Mouse (Mus musculus): Measurements from ENCODE around the gene Rnf220. TPM values are rescaled to one million over a fixed set of nuclear protein-coding genes. Genes with fewer than 3 reads are reported as not detected.

Gene Rnf220
- polyA plus RNA-seq, 1 experiment from 2014 or later, result 111 TPM

DNA sequence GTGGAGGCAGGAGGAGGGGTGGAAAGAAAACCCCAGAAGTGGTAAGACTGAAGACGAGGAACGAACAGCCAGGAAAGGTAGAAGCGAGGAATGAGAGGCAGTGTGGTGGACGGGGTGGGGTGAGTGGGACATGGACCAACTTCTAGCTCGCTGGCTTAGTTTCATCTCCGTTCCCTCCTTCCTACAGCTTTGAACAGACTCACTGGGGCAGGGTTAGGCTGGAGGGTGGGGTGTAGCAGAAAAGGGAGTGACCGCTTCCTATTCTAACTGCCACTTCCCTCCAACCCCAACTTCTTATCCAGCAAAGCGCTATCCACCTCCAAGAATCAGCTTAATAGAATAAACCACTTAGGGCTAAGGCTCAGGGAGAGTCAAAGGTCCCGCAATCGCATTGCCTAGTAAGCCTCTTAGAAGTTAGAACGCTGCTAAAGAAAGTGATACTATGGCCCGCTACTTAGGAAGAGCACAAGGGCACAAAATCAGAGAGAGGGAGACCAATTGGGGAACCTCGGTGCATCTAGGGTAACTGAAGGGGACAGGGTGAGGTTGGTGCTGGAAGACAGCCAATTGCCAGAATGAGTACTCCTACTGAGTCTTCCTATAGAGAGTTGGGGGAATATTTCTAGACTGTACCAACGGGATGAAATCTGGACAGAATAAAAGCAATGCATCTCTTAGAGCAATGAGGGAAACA is 23.4 kb downstream of the Rnf220 start:
- H3K27me3 ChIP-seq, result peaks cover 48% of the 10 kb centered on the region
- WGBS, result 84% methylated on average over 14 of the region's 14 CpGs

GRCm38 (mm10) chr4:117469471-117469870 is 27.4 kb downstream of the Rnf220 start:
- Histone ChIP-seq H3K4me1 (peaks cover 15% of the 10 kb centered on the region), H3K9ac (no peak overlapping the region), H3K27ac (no peak overlapping the region), H3K4me2 (replicated peaks) (no peak overlapping the region), H3K9me3 (replicated peaks) (no peaks in the 10 kb centered on the region), H3K4me3 (no peak overlapping the region), H3K27me3 (peaks cover 18% of the 10 kb centered on the region), H3K36me3 (no peaks in the 10 kb centered on the region)
- ATAC-seq (ENCODE audit: low FRiP score), result no peak
- WGBS, result 82% methylated on average over 4 of the region's 4 CpGs

More for the DNA sequence above, 23.4 kb downstream of the Rnf220 start:
- no peak for ATAC-seq (ENCODE audit: low FRiP score)
- Histone ChIP-seq H3K4me2 (replicated peaks) (no peak overlapping the region), H3K4me3 (no peak overlapping the region), H3K4me1 (peaks cover 5% of the 10 kb centered on the region; the same call in 1 of the 2 replicates), H3K27ac (no peak overlapping the region), H3K9ac (no peak overlapping the region), H3K36me3 (no peaks in the 10 kb centered on the region), H3K9me3 (replicated peaks) (no peaks in the 10 kb centered on the region)

- no peak for ATAC-seq (ENCODE audit: low FRiP score)
- no peak overlapping the region for H3K9ac ChIP-seq
- H3K4me2 ChIP-seq (replicated peaks), result no peak overlapping the region
- H3K27ac ChIP-seq, result no peak overlapping the region
- H3K4me3 ChIP-seq, result no peak overlapping the region
- 81% methylated on average over 7 of the region's 7 CpGs for WGBS
- H3K9me3 ChIP-seq (replicated peaks), result no peaks in the 10 kb centered on the region
- peaks cover 15% of the 10 kb centered on the region for H3K4me1 ChIP-seq
- peaks cover 10% of the 10 kb centered on the region for H3K27me3 ChIP-seq
- H3K36me3 ChIP-seq, result no peaks in the 10 kb centered on the region
Observed at GRCm38 (mm10) chr4:117467936-117468335, 28.9 kb downstream of the Rnf220 start.

- ATAC-seq (ENCODE audit: low FRiP score), result no peak
- 88% methylated on average over 1 of the region's 1 CpGs for WGBS
- Histone ChIP-seq H3K9me3 (replicated peaks) (no peaks in the 10 kb centered on the region), H3K27ac (no peak overlapping the region), H3K4me2 (replicated peaks) (no peak overlapping the region), H3K4me3 (no peak overlapping the region), H3K27me3 (peaks cover 4% of the 10 kb centered on the region; the same call in 1 of the 2 replicates), H3K9ac (no peak overlapping the region), H3K4me1 (no peaks in the 10 kb centered on the region), H3K36me3 (no peaks in the 10 kb centered on the region)
Observed at GRCm38 (mm10) chr4:117449151-117449550, 47.7 kb downstream of the Rnf220 start.

- H3K27me3 ChIP-seq, result peaks cover 4% of the 10 kb centered on the region; the same call in 1 of the 2 replicates
- 90% methylated on average over 3 of the region's 3 CpGs for WGBS
- H3K36me3 ChIP-seq, result no peaks in the 10 kb centered on the region
- no peaks in the 10 kb centered on the region for H3K4me1 ChIP-seq
- H3K4me3 ChIP-seq, result no peak overlapping the region
- H3K9me3 ChIP-seq (replicated peaks), result no peaks in the 10 kb centered on the region
- H3K27ac ChIP-seq, result no peak overlapping the region
- no peak for ATAC-seq (ENCODE audit: low FRiP score)
- no peak overlapping the region for H3K4me2 ChIP-seq (replicated peaks)
- H3K9ac ChIP-seq, result no peak overlapping the region
Observed at GRCm38 (mm10) chr4:117447926-117448325, 48.9 kb downstream of the Rnf220 start.

DNA sequence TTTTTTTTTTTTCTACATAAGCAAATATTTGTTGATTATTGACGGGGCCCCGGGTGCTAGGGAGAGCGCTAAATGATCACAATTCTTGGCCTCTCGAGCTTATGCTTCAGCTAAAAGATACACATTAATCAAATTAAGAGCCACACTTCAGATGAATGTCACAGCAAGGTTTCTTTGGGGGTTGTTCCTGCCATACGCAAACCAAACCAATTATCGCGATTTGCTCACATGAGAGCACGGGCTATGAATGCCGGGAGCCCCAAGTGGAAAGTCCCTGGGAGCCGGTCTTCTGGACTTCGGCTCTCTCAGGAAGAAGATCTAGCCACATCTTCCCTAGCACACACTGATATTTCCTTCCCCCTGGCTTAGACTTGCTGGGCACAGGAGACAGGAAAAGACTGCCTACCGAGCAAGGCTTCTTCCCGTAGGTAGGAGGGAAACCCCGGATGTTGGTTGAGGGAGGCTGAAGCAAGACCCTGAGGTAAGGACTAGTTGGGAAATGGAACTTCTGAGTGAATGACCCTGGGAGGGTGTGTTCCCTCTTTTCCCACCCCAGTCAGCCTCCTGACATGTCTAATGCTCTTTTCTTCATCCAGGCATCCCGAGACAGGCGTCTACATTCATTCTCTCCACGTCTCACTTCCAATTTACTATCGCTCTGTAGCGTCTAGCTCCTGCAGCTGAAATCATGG is 51.2 kb downstream of the Rnf220 start:
- no peak overlapping the region for H3K4me3 ChIP-seq
- no peak overlapping the region for H3K4me2 ChIP-seq (replicated peaks)
- no peak overlapping the region for H3K9ac ChIP-seq
- H3K27ac ChIP-seq, result no peak overlapping the region
- H3K4me1 ChIP-seq, result no peaks in the 10 kb centered on the region
- no peak for ATAC-seq (ENCODE audit: low FRiP score)
- H3K27me3 ChIP-seq, result peaks cover 4% of the 10 kb centered on the region
- no peaks in the 10 kb centered on the region for H3K36me3 ChIP-seq
- no peaks in the 10 kb centered on the region for H3K9me3 ChIP-seq (replicated peaks)
- 89% methylated on average over 19 of the region's 19 CpGs for WGBS

DNA sequence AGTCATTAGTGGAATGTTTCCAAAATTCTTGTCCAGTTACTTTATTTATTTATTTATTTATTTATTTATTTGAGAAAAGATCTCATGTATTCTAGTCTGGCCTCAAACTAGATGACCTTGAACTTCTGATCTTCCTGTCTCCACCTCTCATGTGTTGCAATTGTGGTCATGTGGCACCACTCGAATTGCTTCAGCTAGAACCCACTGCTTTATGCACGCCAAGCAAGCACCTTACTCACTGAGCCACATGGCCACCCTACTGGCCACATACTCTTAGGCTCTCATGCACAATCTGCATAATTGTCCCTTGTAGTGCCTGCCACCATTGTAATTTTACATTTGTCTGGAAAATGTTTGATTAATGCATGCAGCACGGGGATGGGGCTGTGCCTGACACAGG is 57.9 kb downstream of the Rnf220 start:
- Histone ChIP-seq H3K9me3 (replicated peaks) (no peaks in the 10 kb centered on the region), H3K9ac (no peak overlapping the region), H3K27me3 (peaks cover 41% of the 10 kb centered on the region), H3K4me3 (no peak overlapping the region), H3K4me1 (no peaks in the 10 kb centered on the region), H3K27ac (no peak overlapping the region), H3K4me2 (replicated peaks) (no peak overlapping the region), H3K36me3 (no peaks in the 10 kb centered on the region)
- ATAC-seq (ENCODE audit: low FRiP score), result no peak
- WGBS, result 77% methylated on average over 3 of the region's 3 CpGs

- no peak overlapping the region for H3K9ac ChIP-seq
- WGBS, result 85% methylated on average over 14 of the region's 14 CpGs
- H3K36me3 ChIP-seq, result no peaks in the 10 kb centered on the region
- H3K27ac ChIP-seq, result no peak overlapping the region
- no peak for ATAC-seq (ENCODE audit: low FRiP score)
- H3K4me2 ChIP-seq (replicated peaks), result no peak overlapping the region
- no peaks in the 10 kb centered on the region for H3K9me3 ChIP-seq (replicated peaks)
- peaks cover 44% of the 10 kb centered on the region for H3K27me3 ChIP-seq
- no peak overlapping the region for H3K4me3 ChIP-seq
- no peaks in the 10 kb centered on the region for H3K4me1 ChIP-seq
Observed at GRCm38 (mm10) chr4:117438064-117438463, 58.8 kb downstream of the Rnf220 start.

DNA sequence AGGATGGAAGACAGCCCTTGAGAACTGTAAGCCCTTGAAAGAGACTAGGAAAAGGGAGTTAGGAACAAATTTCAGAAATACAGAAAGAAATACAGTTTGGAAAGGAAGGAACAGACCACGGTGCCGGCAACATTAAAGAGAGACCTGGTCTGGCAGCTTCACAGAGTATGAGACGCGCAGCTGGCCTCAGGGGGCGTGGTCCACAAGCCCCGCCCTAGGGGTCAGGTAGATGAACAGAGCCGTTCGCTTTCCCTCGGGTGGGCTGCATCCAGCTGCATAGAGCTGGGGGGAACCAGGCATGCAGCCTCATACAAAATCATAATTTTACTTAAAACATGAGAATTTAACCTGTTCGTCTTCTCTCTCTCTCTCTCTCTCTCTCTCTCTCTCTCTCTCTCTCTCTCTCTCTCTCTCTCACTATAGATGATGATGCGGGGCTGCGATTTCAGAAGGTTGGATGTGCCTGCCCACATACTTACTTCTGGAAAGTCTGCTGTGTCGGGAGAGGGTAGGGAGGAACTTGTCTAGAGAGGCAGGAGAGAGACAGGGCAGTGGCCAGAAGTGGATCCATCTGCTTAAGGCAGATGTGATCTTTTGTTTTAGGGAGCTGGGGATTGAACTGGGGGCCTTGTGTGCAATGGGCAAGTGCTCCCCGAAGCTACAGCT is 59.7 kb downstream of the Rnf220 start:
- no peaks in the 10 kb centered on the region for H3K9me3 ChIP-seq (replicated peaks)
- H3K36me3 ChIP-seq, result no peaks in the 10 kb centered on the region
- peaks cover 48% of the 10 kb centered on the region for H3K27me3 ChIP-seq
- H3K4me2 ChIP-seq (replicated peaks), result no peak overlapping the region
- no peak overlapping the region for H3K9ac ChIP-seq
- no peaks in the 10 kb centered on the region for H3K4me1 ChIP-seq
- ATAC-seq (ENCODE audit: low FRiP score), result no peak
- 41% methylated on average over 14 of the region's 14 CpGs for WGBS
- H3K4me3 ChIP-seq, result no peak overlapping the region
- H3K27ac ChIP-seq, result no peak overlapping the region

DNA sequence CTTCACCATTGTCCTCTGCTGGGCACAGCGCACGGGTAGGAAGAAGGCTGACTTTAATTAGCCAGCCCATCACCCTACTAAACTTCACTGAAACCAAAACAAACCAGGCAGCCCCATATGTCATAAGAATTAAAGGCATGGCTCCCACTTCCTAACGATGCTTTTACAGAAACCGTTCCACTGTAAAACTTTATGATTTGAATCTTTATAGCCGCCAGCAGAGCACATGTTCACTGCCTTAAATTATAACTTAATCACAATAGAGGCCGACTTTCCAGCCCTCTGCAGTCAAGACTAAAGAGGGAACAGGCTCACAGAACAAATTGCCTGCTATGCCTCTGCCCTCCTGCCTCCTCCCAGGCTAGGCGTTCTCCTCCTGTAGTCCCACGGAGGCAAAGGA is 62.5 kb downstream of the Rnf220 start:
- Histone ChIP-seq H3K9ac (no peak overlapping the region), H3K4me2 (replicated peaks) (no peak overlapping the region), H3K27ac (no peak overlapping the region), H3K4me1 (0 out of 2 replicates have a peak, but pooled peaks cover 4% of the 10 kb centered on the region), H3K36me3 (no peaks in the 10 kb centered on the region), H3K4me3 (no peak overlapping the region), H3K9me3 (replicated peaks) (no peaks in the 10 kb centered on the region), H3K27me3 (peaks cover 69% of the 10 kb centered on the region)
- 73% methylated on average over 8 of the region's 8 CpGs for WGBS
- no peak for ATAC-seq (ENCODE audit: low FRiP score)

- H3K9ac ChIP-seq, result no peak overlapping the region
- 0 out of 2 replicates have a peak, but pooled peaks cover 7% of the 10 kb centered on the region for H3K4me1 ChIP-seq
- H3K4me3 ChIP-seq, result no peak overlapping the region
- no peaks in the 10 kb centered on the region for H3K9me3 ChIP-seq (replicated peaks)
- no peak overlapping the region for H3K27ac ChIP-seq
- no peaks in the 10 kb centered on the region for H3K36me3 ChIP-seq
- H3K4me2 ChIP-seq (replicated peaks), result no peak overlapping the region
- WGBS, result 76% methylated on average over 9 of the region's 9 CpGs
- no peak for ATAC-seq (ENCODE audit: low FRiP score)
- peaks cover 86% of the 10 kb centered on the region for H3K27me3 ChIP-seq
Observed at GRCm38 (mm10) chr4:117429604-117430003, 67.2 kb downstream of the Rnf220 start.

GRCm38 (mm10) chr4:117427540-117427939 is 69.3 kb downstream of the Rnf220 start:
- 0 out of 2 replicates have a peak, but pooled peaks cover 7% of the 10 kb centered on the region for H3K4me1 ChIP-seq
- no peak overlapping the region for H3K9ac ChIP-seq
- no peak for ATAC-seq (ENCODE audit: low FRiP score)
- no peaks in the 10 kb centered on the region for H3K36me3 ChIP-seq
- H3K27ac ChIP-seq, result no peak overlapping the region
- WGBS, result 62% methylated on average over 12 of the region's 12 CpGs
- peaks cover 90% of the 10 kb centered on the region for H3K27me3 ChIP-seq
- no peak overlapping the region for H3K4me3 ChIP-seq
- H3K4me2 ChIP-seq (replicated peaks), result no peak overlapping the region
- H3K9me3 ChIP-seq (replicated peaks), result no peaks in the 10 kb centered on the region

All from hindbrain, embryonic 12.5 days (tissue).